Mouse (Mus musculus): ENCODE data around the gene Pip4k2a. TPM values are rescaled to one million over a fixed set of nuclear protein-coding genes. Genes with fewer than 3 reads are reported as not detected.
A peak's percentile ranks its signal among the peaks of the same experiment; 100 is the strongest.

Pip4k2a gene
- polyA plus RNA-seq, 1 experiment from 2014 or later, result 13.5 TPM

DNA sequence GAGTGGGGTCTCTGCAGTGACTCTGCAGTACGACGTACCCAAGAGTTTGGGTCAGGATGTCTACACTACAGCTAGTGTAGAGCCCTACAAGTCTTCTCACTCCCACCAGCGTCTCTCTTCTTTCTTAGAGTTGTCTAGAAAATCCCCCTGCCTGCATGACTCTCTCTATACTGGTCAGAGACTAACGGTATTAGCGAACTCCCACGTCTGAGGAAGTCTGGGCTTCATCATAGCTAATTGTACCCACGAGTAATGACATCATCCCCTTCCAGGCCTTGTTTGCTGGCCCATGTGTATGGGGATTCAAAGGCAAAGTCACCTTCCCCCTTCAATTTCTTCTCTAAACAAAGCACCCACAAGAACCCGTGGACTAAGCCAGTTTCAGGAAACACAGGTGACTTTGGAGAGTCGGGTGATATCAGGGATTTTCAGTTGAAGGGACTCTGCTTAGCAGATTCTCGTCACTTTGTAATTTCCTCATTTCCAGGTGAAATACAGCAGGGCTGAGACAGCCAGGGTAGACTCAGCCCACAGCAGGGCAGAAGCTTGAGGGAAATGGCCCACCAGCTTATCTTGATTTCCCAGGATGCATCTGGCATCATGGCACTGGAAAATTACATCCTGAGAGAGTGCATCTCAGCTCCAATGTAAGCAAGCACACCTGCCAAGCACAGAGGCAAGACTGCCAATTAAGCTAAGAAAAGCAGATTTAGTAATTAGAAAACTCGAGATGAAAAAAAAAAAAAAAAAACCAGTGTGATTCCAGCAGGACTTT lies 107.5 kb downstream of the Pip4k2a start:
- no peaks in the 10 kb centered on the region for H3K27me3 ChIP-seq (ENCODE audit: control insufficient read depth, insufficient read depth, low read depth, low read length)
- no peaks in the 10 kb centered on the region for H3K36me3 ChIP-seq (ENCODE audit: control insufficient read depth, insufficient read depth)
- ATAC-seq (ENCODE audit: low read depth), result no peak
- H3K4me1 ChIP-seq (ENCODE audit: control insufficient read depth, low read depth, low read length), result peaks cover 3% of the 10 kb centered on the region; the same call in 1 of the 2 replicates
- WGBS (ENCODE audit: insufficient replicate concordance), result 45% methylated on average over 11 of the region's 11 CpGs
- no peak overlapping the region for H3K9ac ChIP-seq (ENCODE audit: low read depth, low read length)
- no peak overlapping the region for H3K4me2 ChIP-seq (ENCODE audit: low read depth, low read length)
- no peaks in the 10 kb centered on the region for H3K9me3 ChIP-seq (replicated peaks; ENCODE audit: control insufficient read depth, low read length)
- H3K4me3 ChIP-seq (ENCODE audit: low read depth, low read length), result no peak overlapping the region
- no peak overlapping the region for H3K27ac ChIP-seq (ENCODE audit: low read length)

DNA sequence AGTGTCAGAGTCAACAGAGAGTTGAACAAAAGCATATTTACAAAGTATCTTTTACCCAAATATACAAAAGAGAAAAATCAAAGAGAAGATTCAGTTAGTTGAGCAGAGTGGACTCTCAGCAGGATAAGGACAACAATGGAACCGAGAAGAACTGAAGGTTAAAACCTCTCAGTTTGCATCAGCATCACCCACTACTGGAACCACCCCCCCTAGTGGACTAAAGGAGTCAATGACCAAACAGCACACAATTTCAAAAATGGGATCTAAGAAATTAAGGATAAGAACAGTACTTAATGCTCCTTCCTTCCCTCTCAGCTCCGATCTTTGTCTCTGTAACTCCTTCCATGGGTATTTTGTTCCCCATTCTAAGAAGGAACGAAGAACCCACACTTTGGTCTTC lies 113.6 kb downstream of the Pip4k2a start:
- Histone ChIP-seq H3K9ac (ENCODE audit: low read depth, low read length) (no peak overlapping the region), H3K4me3 (ENCODE audit: low read depth, low read length) (no peak overlapping the region), H3K9me3 (replicated peaks; ENCODE audit: control insufficient read depth, low read length) (no peaks in the 10 kb centered on the region), H3K4me1 (ENCODE audit: control insufficient read depth, low read depth, low read length) (no peaks in the 10 kb centered on the region), H3K27me3 (ENCODE audit: control insufficient read depth, insufficient read depth, low read depth, low read length) (no peaks in the 10 kb centered on the region), H3K27ac (ENCODE audit: low read length) (no peak overlapping the region), H3K4me2 (ENCODE audit: low read depth, low read length) (no peak overlapping the region), H3K36me3 (ENCODE audit: control insufficient read depth, insufficient read depth) (no peaks in the 10 kb centered on the region)
- WGBS (ENCODE audit: insufficient replicate concordance), result 73% methylated on average over 3 of the region's 3 CpGs
- no peak for ATAC-seq (ENCODE audit: low read depth)

DNA sequence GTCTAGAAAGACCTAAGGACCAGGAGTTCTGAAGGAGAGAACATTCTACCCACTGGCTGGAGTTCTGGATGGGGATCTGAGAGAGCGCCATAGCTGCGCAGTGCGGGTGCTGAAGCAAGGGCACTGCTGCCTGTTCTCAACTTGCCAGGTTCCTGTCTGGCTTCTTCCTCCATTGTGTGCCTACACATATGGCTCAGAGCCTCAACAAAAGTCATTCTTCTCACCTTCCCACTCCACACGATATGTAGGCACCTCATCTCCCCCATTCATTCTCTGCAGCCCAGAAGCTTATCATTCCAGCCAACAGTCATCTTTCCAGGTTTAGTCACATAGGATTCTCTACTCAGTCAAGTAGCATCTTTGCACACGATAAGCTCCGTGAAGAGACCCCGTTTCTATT lies 123.3 kb downstream of the Pip4k2a start:
- Histone ChIP-seq H3K36me3 (ENCODE audit: control insufficient read depth, insufficient read depth) (no peaks in the 10 kb centered on the region), H3K4me2 (ENCODE audit: low read depth, low read length) (no peak overlapping the region), H3K9me3 (replicated peaks; ENCODE audit: control insufficient read depth, low read length) (no peaks in the 10 kb centered on the region), H3K4me3 (ENCODE audit: low read depth, low read length) (no peak overlapping the region), H3K27me3 (ENCODE audit: control insufficient read depth, insufficient read depth, low read depth, low read length) (no peaks in the 10 kb centered on the region), H3K4me1 (ENCODE audit: control insufficient read depth, low read depth, low read length) (peaks cover 22% of the 10 kb centered on the region), H3K9ac (ENCODE audit: low read depth, low read length) (no peak overlapping the region), H3K27ac (ENCODE audit: low read length) (no peak overlapping the region)
- WGBS (ENCODE audit: insufficient replicate concordance), result 89% methylated on average over 7 of the region's 7 CpGs
- no peak for ATAC-seq (ENCODE audit: low read depth)

DNA sequence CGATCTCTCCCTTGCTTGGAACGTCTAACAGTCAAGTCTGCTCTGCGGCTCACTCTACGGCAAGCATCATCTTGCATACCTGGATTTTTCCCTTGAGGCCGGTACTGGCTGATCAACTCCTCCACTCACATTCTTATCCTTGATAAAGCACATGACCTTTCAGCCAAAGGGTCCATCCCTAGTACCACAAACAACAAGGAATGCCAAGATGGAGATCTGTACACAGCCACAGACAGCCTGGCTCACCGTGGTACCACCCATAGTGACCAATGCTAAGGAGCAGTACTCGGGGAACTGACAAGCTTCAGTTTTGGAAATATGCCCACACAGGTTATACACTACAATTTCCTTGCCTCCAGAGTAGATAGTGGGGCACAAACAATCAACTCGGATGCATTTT lies 123.9 kb downstream of the Pip4k2a start:
- Histone ChIP-seq H3K4me3 (ENCODE audit: low read depth, low read length) (no peak overlapping the region), H3K4me2 (ENCODE audit: low read depth, low read length) (no peak overlapping the region), H3K36me3 (ENCODE audit: control insufficient read depth, insufficient read depth) (no peaks in the 10 kb centered on the region), H3K27me3 (ENCODE audit: control insufficient read depth, insufficient read depth, low read depth, low read length) (no peaks in the 10 kb centered on the region), H3K9me3 (replicated peaks; ENCODE audit: control insufficient read depth, low read length) (no peaks in the 10 kb centered on the region), H3K27ac (ENCODE audit: low read length) (no peak overlapping the region), H3K9ac (ENCODE audit: low read depth, low read length) (no peak overlapping the region), H3K4me1 (ENCODE audit: control insufficient read depth, low read depth, low read length) (peaks cover 23% of the 10 kb centered on the region)
- 82% methylated on average over 8 of the region's 8 CpGs for WGBS (ENCODE audit: insufficient replicate concordance)
- ATAC-seq (ENCODE audit: low read depth), result no peak

DNA sequence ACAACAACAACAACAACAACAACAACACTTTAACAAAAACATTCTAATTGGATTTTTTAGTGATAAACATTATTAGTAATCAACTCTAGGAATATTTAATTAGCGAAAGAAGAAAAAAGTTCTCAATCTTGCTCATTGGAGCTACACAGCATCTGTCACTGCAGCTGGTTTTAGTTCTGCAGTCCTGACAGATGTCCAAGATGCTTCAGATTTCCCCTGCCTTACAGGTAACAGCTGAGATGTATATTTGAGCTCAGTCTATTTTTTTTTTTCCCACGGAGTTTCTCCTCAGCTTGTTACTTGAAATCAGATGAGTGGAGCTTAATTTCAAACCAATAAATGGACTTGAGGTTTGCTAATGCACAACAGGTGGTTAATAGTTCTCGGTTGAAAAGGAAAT lies 124.5 kb downstream of the Pip4k2a start:
- no peak overlapping the region for H3K9ac ChIP-seq (ENCODE audit: low read depth, low read length)
- no peak overlapping the region for H3K4me3 ChIP-seq (ENCODE audit: low read depth, low read length)
- ATAC-seq (ENCODE audit: low read depth), result no peak
- H3K36me3 ChIP-seq (ENCODE audit: control insufficient read depth, insufficient read depth), result no peaks in the 10 kb centered on the region
- H3K9me3 ChIP-seq (replicated peaks; ENCODE audit: control insufficient read depth, low read length), result no peaks in the 10 kb centered on the region
- no peak overlapping the region for H3K4me2 ChIP-seq (ENCODE audit: low read depth, low read length)
- H3K4me1 ChIP-seq (ENCODE audit: control insufficient read depth, low read depth, low read length), result peaks cover 25% of the 10 kb centered on the region
- 79% methylated on average over 3 of the region's 3 CpGs for WGBS (ENCODE audit: insufficient replicate concordance)
- no peaks in the 10 kb centered on the region for H3K27me3 ChIP-seq (ENCODE audit: control insufficient read depth, insufficient read depth, low read depth, low read length)
- H3K27ac ChIP-seq (ENCODE audit: low read length), result no peak overlapping the region

DNA sequence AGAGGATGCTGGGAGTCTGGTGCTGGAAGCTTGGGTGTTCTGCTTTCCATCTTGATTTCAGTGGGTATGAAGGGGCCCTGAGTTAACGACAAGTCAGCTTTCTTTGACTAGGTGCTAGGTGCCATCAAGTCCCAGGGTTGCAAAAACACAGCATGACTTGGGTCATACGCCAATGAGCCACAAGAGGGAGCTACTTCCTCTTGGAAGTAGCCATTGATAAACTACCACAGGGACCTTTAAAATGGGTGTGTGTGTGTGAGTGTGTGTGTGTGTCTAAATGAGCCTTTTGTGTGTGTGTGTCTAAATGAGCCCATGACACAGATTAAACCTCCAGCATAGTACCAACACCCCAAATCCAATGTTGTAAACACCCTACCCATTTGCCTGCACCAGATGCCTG lies 125.1 kb downstream of the Pip4k2a start:
- Histone ChIP-seq H3K9ac (ENCODE audit: low read depth, low read length) (no peak overlapping the region), H3K4me1 (ENCODE audit: control insufficient read depth, low read depth, low read length) (peaks cover 26% of the 10 kb centered on the region), H3K9me3 (replicated peaks; ENCODE audit: control insufficient read depth, low read length) (no peaks in the 10 kb centered on the region), H3K4me2 (ENCODE audit: low read depth, low read length) (no peak overlapping the region), H3K36me3 (ENCODE audit: control insufficient read depth, insufficient read depth) (no peaks in the 10 kb centered on the region), H3K27ac (ENCODE audit: low read length) (no peak overlapping the region), H3K27me3 (ENCODE audit: control insufficient read depth, insufficient read depth, low read depth, low read length) (no peaks in the 10 kb centered on the region), H3K4me3 (ENCODE audit: low read depth, low read length) (no peak overlapping the region)
- no peak for ATAC-seq (ENCODE audit: low read depth)
- 2% methylated on average over 2 of the region's 2 CpGs for WGBS (ENCODE audit: insufficient replicate concordance)

DNA sequence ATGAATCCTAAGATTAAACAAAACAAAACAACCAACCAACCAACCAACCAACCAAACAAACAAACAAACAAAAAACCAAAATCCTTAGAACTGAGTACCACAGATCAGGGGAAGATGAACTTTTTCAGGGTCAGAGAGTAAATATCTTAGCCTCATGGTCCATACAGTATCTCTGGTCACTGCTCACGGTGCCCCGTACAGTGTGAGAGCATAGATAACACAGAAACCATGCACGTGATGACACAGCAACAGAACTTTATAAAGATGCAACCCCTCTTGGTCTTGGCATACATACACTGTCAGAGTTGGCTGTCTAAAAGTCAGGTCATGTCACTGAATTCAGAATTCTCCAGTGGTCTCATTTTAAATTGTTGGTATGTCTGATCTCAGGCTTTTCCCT lies 126.8 kb downstream of the Pip4k2a start:
- H3K27me3 ChIP-seq (ENCODE audit: control insufficient read depth, insufficient read depth, low read depth, low read length), result no peaks in the 10 kb centered on the region
- H3K9ac ChIP-seq (ENCODE audit: low read depth, low read length), result no peak overlapping the region
- peak overlapping the region; percentile 4 for H3K4me2 ChIP-seq (ENCODE audit: low read depth, low read length)
- peak; percentile 97 for ATAC-seq (ENCODE audit: low read depth)
- 27% methylated on average over 3 of the region's 3 CpGs for WGBS (ENCODE audit: insufficient replicate concordance)
- peak overlapping the region; percentile 85 for H3K27ac ChIP-seq (ENCODE audit: low read length)
- no peaks in the 10 kb centered on the region for H3K9me3 ChIP-seq (replicated peaks; ENCODE audit: control insufficient read depth, low read length)
- peaks cover 36% of the 10 kb centered on the region for H3K4me1 ChIP-seq (ENCODE audit: control insufficient read depth, low read depth, low read length)
- H3K36me3 ChIP-seq (ENCODE audit: control insufficient read depth, insufficient read depth), result no peaks in the 10 kb centered on the region
- no peak overlapping the region for H3K4me3 ChIP-seq (ENCODE audit: low read depth, low read length)

DNA sequence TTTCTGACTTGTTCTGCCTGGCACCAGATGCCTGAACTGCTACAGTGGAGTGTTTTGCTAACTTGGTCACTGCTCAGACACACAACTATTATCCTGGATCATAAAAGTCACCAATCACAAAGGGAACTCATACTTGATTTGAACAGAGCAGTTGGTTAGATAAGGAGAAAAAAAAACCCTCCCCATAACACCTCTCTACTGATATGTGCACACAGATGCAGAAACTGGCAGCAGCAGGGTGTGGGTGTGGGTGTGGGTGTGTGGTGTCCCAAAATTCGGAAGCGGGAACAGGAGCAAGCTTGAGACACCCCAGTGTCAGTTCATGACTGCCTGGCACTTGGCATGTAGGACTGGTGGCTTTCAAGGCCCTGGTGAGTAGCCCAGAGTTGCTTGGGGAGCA lies 130.9 kb downstream of the Pip4k2a start:
- WGBS (ENCODE audit: insufficient replicate concordance), result 25% methylated on average over 2 of the region's 2 CpGs
- no peaks in the 10 kb centered on the region for H3K27me3 ChIP-seq (ENCODE audit: control insufficient read depth, insufficient read depth, low read depth, low read length)
- no peak overlapping the region for H3K27ac ChIP-seq (ENCODE audit: low read length)
- H3K4me1 ChIP-seq (ENCODE audit: control insufficient read depth, low read depth, low read length), result peaks cover 38% of the 10 kb centered on the region
- no peaks in the 10 kb centered on the region for H3K9me3 ChIP-seq (replicated peaks; ENCODE audit: control insufficient read depth, low read length)
- no peak overlapping the region for H3K4me3 ChIP-seq (ENCODE audit: low read depth, low read length)
- H3K9ac ChIP-seq (ENCODE audit: low read depth, low read length), result no peak overlapping the region
- peak; percentile 57 for ATAC-seq (ENCODE audit: low read depth)
- 0 out of 2 replicates have a peak overlapping the region, but pooled peaks have one; percentile 0 for H3K4me2 ChIP-seq (ENCODE audit: low read depth, low read length)
- peaks cover 6% of the 10 kb centered on the region for H3K36me3 ChIP-seq (ENCODE audit: control insufficient read depth, insufficient read depth)

DNA sequence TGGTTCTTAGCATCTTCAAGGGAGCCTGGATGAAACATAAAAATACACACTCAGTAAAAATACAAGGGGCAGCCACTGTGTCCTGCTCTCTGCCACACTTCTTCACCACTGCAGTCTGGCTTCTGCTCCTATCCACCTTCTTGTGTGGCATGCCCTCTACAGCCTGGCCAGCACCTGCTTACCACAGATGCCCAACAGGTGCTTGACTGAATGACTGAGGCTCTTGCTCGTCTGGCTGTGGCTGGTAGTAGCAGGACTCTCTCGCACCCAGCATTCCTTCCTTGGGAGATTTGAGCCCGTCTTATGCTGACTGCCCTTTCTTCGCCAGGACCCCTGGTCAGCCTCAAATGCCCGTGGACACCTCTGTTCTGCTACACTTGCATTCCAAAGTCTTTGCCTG lies 133.2 kb downstream of the Pip4k2a start:
- ATAC-seq (ENCODE audit: low read depth), result no peak
- Histone ChIP-seq H3K27ac (ENCODE audit: low read length) (no peak overlapping the region), H3K4me3 (ENCODE audit: low read depth, low read length) (no peak overlapping the region), H3K4me1 (ENCODE audit: control insufficient read depth, low read depth, low read length) (peaks cover 30% of the 10 kb centered on the region), H3K9me3 (replicated peaks; ENCODE audit: control insufficient read depth, low read length) (no peaks in the 10 kb centered on the region), H3K36me3 (ENCODE audit: control insufficient read depth, insufficient read depth) (peaks cover 6% of the 10 kb centered on the region), H3K9ac (ENCODE audit: low read depth, low read length) (no peak overlapping the region), H3K27me3 (ENCODE audit: control insufficient read depth, insufficient read depth, low read depth, low read length) (no peaks in the 10 kb centered on the region), H3K4me2 (ENCODE audit: low read depth, low read length) (no peak overlapping the region)
- 86% methylated on average over 5 of the region's 5 CpGs for WGBS (ENCODE audit: insufficient replicate concordance)
